Mouse (Mus musculus) spleen, adult 2 months (tissue): ENCODE results near the gene Rhobtb3. TPM values are rescaled to one million over a fixed set of nuclear protein-coding genes. Genes with fewer than 3 reads are reported as not detected.

Experiments used
- DNase-seq, 2 experiments: peaks; one replicate each; pipeline versions ENCODE4 v3.0.0 to v3.0.0-alpha.2; 2012 to 2021; ENCODE audit warnings: low spot score in 2 of 2, low read depth in 1 of 2
- H3K27ac ChIP-seq: fragments of 200-500 bp; 2 replicates; pipeline ENCODE4 v1.5.1; 2012; ENCODE audit warnings: low read length, inconsistent platforms; ENCODE audit not compliant: insufficient read depth
- H3K27me3 ChIP-seq: fragments of 200-500 bp; 2 replicates; pipeline ENCODE4 v1.6.1; 2012; ENCODE audit warnings: mild to moderate bottlenecking, moderate library complexity, low read length, inconsistent platforms; ENCODE audit not compliant: control insufficient read depth, insufficient read depth
- H3K36me3 ChIP-seq: fragments of 200-500 bp; 2 replicates; pipeline ENCODE4 v1.6.1; 2012; ENCODE audit warnings: mild to moderate bottlenecking, low read length, inconsistent platforms; ENCODE audit not compliant: control insufficient read depth, insufficient read depth
- H3K4me1 ChIP-seq: fragments of 200-500 bp; 2 replicates; pipeline ENCODE4 v1.6.1; 2011; ENCODE audit warnings: inconsistent platforms; ENCODE audit not compliant: control insufficient read depth, insufficient read depth, insufficient read length
- H3K4me3 ChIP-seq: fragments of 200-500 bp; 2 replicates; pipeline ENCODE4 v1.5.1; 2011; ENCODE audit warnings: mild to moderate bottlenecking, inconsistent platforms; ENCODE audit not compliant: insufficient read depth, insufficient read length; ENCODE audit errors: extremely low read depth
- CTCF ChIP-seq: fragments of 200-500 bp; IDR thresholded peaks from 2 replicates; pipeline ENCODE4 v1.5.1; 2011; ENCODE audit warnings: mild to moderate bottlenecking, inconsistent platforms; ENCODE audit not compliant: insufficient read depth, insufficient read length, insufficient replicate concordance; ENCODE audit errors: extremely low read depth
- POLR2A ChIP-seq: fragments of 200-500 bp; IDR thresholded peaks from 2 replicates; pipeline ENCODE4 v1.6.1; 2011; ENCODE audit warnings: low read depth, low read length, inconsistent platforms
- WGBS: fragments of 180-500 bp; shearing (Covaris S2); methylation state at CpG from one replicate; pipeline ENCODE4 v1.1.7; 2018; 5-methylcytosine and 5-hydroxymethylcytosine counted together
- polyA plus RNA-seq: library from polyadenylated mRNA; depleted of rRNA; stranded (reverse); fragments of >200 nt; gene quantifications from 2 replicates; pipeline ENCODE4 v1.2.3, GENCODE M21; 2012

The Rhobtb3 gene
- polyA plus RNA-seq, 1 experiment, result 1.2 TPM

DNA sequence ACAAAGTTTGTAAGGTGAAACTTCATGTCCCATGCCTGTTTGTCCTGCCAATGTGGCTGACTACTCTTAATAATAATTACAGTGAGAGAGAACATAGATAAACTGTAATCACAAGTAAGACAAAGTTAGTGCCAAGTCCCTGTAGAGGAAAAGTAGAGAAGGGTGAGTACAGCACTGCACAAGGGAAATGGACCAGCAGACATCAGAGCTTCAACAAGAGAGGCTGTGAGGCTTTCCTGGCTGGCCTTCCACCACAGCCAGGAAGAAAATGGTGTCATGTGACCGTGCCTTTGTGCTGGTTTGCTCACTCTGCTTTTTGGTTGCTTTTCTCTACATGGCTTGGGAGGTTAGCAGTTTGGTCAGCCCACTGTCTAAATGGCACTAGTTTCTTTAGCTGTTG is 31.9 kb upstream of the Rhobtb3 start:
- H3K4me1 ChIP-seq, result no peaks in the 10 kb centered on the region
- TF ChIP-seq POLR2A, result no peak
- TF ChIP-seq CTCF, result no peak
- WGBS, result 70% methylated on average over 1 of the region's 1 CpGs
- no peaks in the 10 kb centered on the region for H3K27me3 ChIP-seq
- no peak overlapping the region for H3K27ac ChIP-seq
- H3K36me3 ChIP-seq, result no peaks in the 10 kb centered on the region
- no peak for DNase-seq
- no peak overlapping the region for H3K4me3 ChIP-seq

DNA sequence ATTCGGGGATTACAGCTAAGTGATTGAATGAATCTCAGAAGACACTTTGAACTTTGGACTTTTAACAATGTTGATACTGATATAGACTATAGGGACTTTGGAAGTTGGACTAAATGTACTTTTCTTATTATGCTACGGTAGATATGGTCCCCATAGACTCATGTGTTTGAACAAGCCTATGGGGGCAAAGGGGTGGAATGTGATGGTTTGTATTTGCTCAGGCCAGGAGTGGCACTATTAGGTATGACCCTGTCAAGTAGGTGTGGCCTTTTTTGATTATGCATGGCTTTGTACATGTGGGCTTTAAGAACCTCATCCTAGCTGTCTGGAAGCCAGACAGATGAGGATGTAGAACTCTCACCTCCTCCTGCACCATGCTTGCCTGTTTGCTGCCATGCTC is 30.8 kb upstream of the Rhobtb3 start:
- 87% methylated on average over 2 of the region's 2 CpGs for WGBS
- H3K27ac ChIP-seq, result no peak overlapping the region

DNA sequence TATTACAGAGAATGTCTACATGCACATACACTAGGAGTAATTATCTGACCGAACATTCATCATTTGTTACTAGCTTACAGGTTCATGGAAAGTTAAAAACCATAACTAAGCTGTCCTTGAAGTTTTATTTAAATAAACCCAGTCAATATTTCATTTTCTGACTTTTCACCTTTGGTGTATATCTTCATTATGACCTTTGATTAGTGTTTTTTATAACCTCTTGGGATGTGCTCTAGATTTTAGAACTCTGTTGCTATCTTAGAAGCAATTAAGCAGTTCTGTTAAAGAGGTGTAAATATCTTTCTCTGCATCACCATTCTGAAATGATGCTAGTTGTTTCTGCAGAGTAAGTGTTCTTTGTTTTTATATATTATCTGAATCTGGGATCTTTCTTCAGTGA is 23.1 kb upstream of the Rhobtb3 start, which contains the start of gene Spata9:
Spata9 (plus strand) TSS at position 301 of the 400 bp plus-strand sequence.
- Histone ChIP-seq H3K36me3 (no peaks in the 10 kb centered on the region), H3K27me3 (no peaks in the 10 kb centered on the region), H3K4me1 (no peaks in the 10 kb centered on the region), H3K4me3 (no peak within 1 kb of the TSS), H3K27ac (no peak within 1 kb of the TSS)
- no peak for DNase-seq
- no peak for TF ChIP-seq CTCF
- no peak for TF ChIP-seq POLR2A
- WGBS, result 82% methylated on average over 1 of the region's 1 CpGs

More for the DNA sequence above, 30.8 kb upstream of the Rhobtb3 start:
- Histone ChIP-seq H3K4me1 (no peaks in the 10 kb centered on the region), H3K4me3 (no peak overlapping the region), H3K36me3 (no peaks in the 10 kb centered on the region), H3K27me3 (no peaks in the 10 kb centered on the region)
- DNase-seq, result no peak
- no peak for TF ChIP-seq CTCF
- TF ChIP-seq POLR2A, result no peak

DNA sequence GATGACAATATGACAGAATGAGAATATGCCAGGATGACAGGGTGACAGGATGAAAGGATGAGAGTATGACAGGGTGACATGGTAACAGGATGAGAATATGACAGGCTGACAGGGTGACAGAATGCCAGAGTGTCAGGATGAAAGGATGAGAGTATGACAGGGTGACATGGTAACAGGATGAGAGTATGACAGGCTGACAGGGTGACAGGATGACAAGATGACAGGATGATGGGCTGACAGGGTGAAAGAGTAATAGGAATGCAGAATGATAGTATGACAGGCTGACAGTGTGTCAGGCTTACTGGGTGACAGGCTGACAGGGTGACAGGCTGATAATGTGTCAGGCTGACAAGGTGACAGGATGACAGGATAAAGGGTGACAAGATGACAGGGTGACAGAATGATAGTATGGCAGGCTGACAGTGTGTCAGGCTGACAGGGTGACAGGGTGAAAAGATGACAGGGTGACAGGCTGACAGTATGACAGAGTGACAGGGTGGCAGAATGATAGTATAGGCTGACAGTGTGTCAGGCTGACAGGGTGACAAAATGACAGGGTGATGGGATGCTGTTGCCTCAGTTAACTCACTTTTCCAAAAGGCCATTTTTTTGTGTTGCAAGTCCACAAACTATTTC is 11.8 kb upstream of the Rhobtb3 start:
- Histone ChIP-seq H3K4me3 (no peak overlapping the region), H3K27ac (no peak overlapping the region), H3K27me3 (no peaks in the 10 kb centered on the region), H3K4me1 (no peaks in the 10 kb centered on the region), H3K36me3 (no peaks in the 10 kb centered on the region)
- no peak for DNase-seq
- no peak for TF ChIP-seq CTCF
- TF ChIP-seq POLR2A, result no peak

DNA sequence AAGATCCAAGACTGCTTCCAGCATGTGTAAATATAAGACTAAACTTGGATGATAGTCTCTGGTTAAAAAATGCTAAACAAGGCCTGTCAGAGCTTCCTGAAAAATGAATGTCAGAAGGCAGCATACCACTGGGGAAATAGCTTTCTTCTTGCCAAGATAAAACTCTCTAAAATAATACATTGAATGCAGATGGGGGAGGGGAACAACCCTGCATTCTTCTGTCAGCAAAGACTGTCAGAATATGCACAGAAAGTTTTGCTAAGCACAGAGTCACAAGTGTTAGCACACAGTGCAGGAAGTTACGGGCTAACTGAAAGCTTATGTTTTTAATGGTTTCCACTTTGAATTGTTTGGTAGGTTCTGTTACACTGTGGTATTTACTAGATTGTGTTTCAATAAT is 6.6 kb upstream of the Rhobtb3 start:
- H3K4me1 ChIP-seq, result no peaks in the 10 kb centered on the region
- H3K27ac ChIP-seq, result no peak overlapping the region
- H3K27me3 ChIP-seq, result no peaks in the 10 kb centered on the region
- H3K4me3 ChIP-seq, result no peak overlapping the region
- no peaks in the 10 kb centered on the region for H3K36me3 ChIP-seq
- 59% methylated on average over 1 of the region's 1 CpGs for WGBS
- no peak for TF ChIP-seq CTCF
- TF ChIP-seq POLR2A, result no peak
- DNase-seq, result no peak

DNA sequence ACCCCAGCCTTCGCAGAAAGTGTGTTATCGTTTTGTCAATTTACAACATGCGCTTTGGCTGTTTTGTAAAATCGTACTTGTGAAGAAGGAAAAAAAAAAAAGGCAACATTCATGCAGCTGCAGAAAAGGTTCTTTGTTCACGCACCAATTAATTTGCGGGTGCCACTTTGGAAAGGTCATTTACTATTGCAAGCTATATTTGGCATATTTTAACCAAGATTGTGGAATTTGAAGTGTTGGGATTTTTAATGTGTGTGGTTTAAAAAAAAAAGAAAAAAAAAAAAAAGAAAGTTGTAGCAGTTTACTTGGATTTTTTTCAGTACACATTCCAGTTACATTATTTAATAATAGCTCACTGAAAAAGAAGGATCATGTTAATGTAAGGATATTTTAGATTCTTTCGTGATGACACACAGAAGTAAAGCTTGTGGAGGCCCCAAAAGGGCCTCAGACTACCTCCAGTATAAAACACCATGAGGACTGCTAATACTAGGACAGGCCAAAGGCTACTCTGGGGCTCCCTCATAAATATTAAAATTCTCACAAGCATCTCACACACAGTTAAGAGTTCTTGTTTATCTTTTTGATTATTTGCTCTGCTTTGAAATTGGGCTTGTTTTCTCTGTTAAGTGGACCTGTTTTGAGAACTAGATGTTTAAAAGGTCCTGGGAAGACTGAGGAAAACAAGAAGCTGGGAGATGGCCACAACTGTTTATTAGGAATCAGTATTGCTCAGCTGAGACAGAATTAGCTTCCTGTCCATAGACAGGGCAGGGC is 507 bp upstream of the Rhobtb3 start:
- no peak for DNase-seq
- no peak for TF ChIP-seq POLR2A
- TF ChIP-seq CTCF, result no peak
- Histone ChIP-seq H3K4me3 (peak overlapping the region; percentile 62), H3K27me3 (peaks cover 11% of the 10 kb centered on the region), H3K4me1 (peaks cover 5% of the 10 kb centered on the region), H3K36me3 (no peaks in the 10 kb centered on the region), H3K27ac (no peak overlapping the region)
- WGBS, result 18% methylated on average over 7 of the region's 7 CpGs

DNA sequence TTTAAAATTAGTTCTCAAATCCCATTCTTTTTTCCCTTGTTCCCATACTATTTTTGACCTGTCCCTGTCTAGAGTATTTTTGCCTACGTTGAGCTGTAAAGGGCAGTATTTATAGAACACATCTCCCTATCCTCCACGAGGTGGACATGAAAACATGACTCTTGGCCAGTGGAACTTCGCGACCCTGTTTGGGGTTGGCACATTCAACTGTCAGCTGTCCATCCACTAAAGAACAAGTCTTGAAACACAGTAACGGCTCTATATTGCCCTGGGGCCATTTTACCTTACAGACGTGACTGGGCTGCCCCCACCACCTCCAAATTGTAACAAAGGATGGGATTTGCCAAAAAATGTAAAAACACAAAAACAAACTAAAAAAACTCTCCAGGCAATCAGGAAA is 994 bp downstream of the Rhobtb3 start:
- Histone ChIP-seq H3K27me3 (peaks cover 11% of the 10 kb centered on the region), H3K27ac (no peak overlapping the region), H3K4me1 (peaks cover 5% of the 10 kb centered on the region), H3K4me3 (no peak overlapping the region), H3K36me3 (no peaks in the 10 kb centered on the region)
- DNase-seq, result no peak
- WGBS, result 13% methylated on average over 6 of the region's 6 CpGs
- TF ChIP-seq CTCF (no peak), POLR2A (no peak)
